Mouse (Mus musculus): ENCODE data around the gene Ifna5.
"Not testable (repeated sequence)": the region's sequence is repeated elsewhere in the genome, so short reads cannot be mapped to it uniquely, and the experiment has no call there.

DNA sequence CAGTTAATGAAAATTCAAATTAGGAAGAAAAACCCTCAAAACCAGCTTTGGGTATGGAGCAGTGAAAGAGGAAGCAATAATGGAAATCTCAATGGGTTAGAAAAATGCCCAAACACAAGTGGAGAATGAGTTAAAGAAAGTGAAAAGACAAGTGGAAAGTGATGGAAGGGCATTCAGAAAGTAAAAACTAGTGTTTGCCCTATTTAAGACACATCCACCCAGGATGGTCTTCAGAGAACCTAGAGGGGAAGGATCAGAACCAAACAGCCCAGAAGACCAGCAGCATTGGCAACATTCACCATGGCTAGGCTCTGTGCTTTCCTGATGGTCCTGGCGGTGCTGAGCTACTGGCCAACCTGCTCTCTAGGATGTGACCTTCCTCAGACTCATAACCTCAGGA, at the start of gene Ifna5:
- TF ChIP-seq CTCF, POLR2A (IDR thresholded peaks at IDR 0.05; ENCODE audit: insufficient read depth, low read depth, low read length): not testable (repeated sequence)
